Mouse (Mus musculus): Measurements from ENCODE around the gene Hsd17b14.

DNA sequence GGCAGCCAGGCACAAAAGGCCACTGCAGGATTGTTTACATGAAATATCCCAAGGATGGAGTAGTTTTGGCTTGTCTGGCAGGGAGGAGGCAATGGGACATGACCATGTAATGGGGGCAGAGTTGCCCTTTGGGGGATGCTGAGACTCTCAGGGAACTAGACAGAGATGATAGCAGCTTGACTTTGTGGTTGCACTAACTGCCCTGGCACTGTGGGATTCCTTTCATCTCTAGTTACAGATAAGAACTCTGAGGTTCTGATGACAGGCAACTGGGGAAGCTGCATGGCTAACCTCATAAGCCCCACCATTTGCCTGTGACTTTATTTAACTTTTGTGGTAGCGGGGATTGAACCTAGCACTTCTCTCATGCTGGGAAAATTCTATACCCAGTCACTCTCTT is 41.4 kb downstream of the Hsd17b14 start:
- TF ChIP-seq CTCF (IDR thresholded peaks at IDR 0.05; ENCODE audit: control insufficient read depth, insufficient read depth, low read length), result no peak
- TF ChIP-seq POLR2A (IDR thresholded peaks at IDR 0.05; ENCODE audit: borderline replicate concordance, control insufficient read depth, low read depth, low read length), result no peak

All from bone marrow, adult 2 months (tissue).